Mouse (Mus musculus) heart, adult 2 months (tissue): ENCODE results near the gene Gch1.

Experiments used
- CTCF ChIP-seq: fragments of 200-600 bp; IDR thresholded peaks from 2 replicates; pipeline ENCODE4 v1.8.1; 2022; ENCODE audit warnings: antibody characterized with exemption, mild to moderate bottlenecking, moderate library complexity
- EP300 ChIP-seq: fragments of 200-500 bp; IDR thresholded peaks from 2 replicates; pipeline ENCODE4 v1.6.1; 2011; ENCODE audit warnings: low read depth, low read length, control low read depth; ENCODE audit not compliant: insufficient read depth
- POLR2A ChIP-seq: fragments of 200-500 bp; IDR thresholded peaks from 2 replicates; pipeline ENCODE4 v1.6.1; 2011; ENCODE audit warnings: mild to moderate bottlenecking, low read depth, low read length, control low read depth; ENCODE audit not compliant: insufficient read depth

DNA sequence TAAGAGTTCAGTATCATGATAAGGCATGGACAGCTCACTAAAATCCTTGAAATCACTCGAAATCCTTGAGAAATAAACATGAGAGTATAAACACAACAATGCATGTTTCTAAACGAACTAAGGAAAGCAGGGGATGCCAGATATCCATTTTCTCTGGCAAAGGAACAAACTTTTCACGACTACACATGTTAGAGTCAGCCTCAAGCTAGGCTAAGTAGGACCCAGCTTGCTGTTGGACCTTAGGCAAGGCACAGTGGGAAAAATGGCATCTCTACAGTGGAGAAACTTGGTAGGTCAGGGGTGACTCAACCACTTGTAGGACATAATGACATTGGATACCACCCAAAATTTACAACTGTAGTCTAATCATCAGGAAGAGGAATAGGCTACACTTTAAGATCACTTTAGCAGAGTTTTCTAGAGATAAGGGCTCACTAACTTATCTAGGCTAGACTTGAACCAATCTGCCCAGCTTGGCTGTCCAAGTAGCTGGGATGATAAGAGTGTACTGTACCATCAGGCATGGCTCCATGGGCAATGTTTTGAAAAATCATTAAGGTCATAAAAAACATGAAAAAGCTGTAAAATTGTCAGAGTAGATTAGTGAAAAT lies 18.6 kb downstream of the Gch1 start:
- TF ChIP-seq CTCF, result no peak
- no peak for TF ChIP-seq EP300
- TF ChIP-seq POLR2A, result no peak
